Mouse (Mus musculus): ENCODE results near the gene Hoxb7.

- no peak for TF ChIP-seq CTCF (IDR thresholded peaks at IDR 0.05; ENCODE audit: borderline replicate concordance, insufficient read depth, low read depth, low read length)
- no peak for TF ChIP-seq POLR2A (IDR thresholded peaks at IDR 0.05; ENCODE audit: borderline replicate concordance, insufficient read depth, low read length)
Measured at GRCm38 (mm10) chr11:96290705-96291355, 4.4 kb downstream of the Hoxb7 start.
